Mouse (Mus musculus): ENCODE measurements around the gene P2ry1.

Gene P2ry1

DNA sequence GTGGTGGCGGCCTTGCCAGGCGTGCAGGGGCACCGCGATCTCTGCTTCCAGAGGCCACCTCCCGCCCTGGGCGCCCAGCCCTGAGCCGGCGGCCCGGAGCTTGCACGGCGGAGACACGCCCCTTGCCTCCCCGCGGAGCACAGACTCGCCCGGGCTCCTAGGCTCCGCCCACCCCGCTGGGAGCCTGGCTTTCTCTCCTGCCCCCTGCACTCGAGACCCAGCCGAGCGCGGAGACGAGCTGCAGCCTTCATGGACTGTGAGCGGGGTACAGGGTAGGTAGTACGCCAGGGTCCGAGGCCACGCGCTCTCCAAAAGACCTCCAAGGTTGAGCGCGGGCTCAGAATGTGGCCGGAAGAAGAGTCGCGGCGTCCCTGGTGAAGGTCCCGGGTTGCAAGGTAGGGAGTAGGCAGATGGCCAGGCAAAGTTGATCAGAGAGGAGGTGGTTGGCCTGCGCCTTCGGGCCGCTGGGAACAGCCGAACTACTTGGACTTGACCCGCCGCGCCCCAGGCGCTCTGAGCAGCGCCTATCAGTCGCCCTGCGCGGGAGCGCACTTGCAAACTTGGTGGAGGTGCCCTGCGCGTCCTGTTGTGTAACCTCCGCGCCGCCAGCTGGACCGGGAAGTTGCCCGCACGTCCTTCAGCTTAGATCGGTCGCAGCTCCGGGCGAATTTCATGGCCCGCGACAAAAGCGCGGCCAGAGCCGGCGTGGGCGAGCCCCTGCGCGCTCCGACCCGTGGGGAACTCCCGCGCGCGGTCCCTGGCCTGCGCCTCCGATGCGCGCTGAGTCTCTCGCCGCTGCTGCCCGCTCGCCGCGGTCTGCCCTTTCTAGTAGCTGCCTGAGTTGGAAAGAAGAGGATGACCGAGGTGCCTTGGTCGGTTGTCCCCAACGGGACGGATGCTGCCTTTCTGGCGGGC lies at the start of gene P2ry1:
P2ry1 (plus strand) TSS at position 209 of the 915 bp plus-strand sequence.
- peak; percentile 3 for DNase-seq (ENCODE audit: low read depth)

- DNase-seq (ENCODE audit: low read depth), result no peak
These were observed 49.3 kb upstream of the P2ry1 start for GRCm38 (mm10) chr3:60953199-60953736.

DNA sequence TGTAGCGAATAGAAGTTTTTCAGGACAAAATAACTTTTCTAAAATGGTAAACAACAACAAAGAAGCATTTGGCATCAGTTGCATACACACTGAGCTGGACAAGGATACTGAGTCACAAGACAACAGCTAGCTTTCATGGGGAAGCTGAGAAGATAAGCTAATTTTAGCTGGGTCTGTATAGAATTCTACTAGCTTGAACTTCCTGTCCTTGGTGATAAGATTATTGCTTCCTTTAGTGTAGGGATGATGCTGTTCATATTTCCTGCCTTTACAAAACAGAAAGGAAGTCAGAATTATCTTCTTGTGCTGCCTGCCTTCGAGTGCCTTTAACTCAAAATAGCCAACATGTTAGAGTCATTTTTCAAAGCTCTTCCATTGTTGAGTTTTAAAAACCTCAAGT lies 48.5 kb upstream of the P2ry1 start:
- no peak for DNase-seq (ENCODE audit: low read depth)

GRCm38 (mm10) chr3:60958769-60959168 lies 43.8 kb upstream of the P2ry1 start:
- no peak for DNase-seq (ENCODE audit: low read depth)

- no peak for DNase-seq (ENCODE audit: low read depth)
These were observed 37.5 kb upstream of the P2ry1 start for GRCm38 (mm10) chr3:60965137-60965536.

- no peak for DNase-seq (ENCODE audit: low read depth)
These were observed 27.7 kb upstream of the P2ry1 start for GRCm38 (mm10) chr3:60974944-60975343.

- no peak for DNase-seq (ENCODE audit: low read depth)
These were observed 20.5 kb upstream of the P2ry1 start for GRCm38 (mm10) chr3:60982109-60982508.

GRCm38 (mm10) chr3:60998064-60998463 lies 4.5 kb upstream of the P2ry1 start:
- no peak for DNase-seq (ENCODE audit: low read depth)

- no peak for DNase-seq (ENCODE audit: low read depth)
These were observed 2.9 kb upstream of the P2ry1 start for GRCm38 (mm10) chr3:60999715-61000114.

GRCm38 (mm10) chr3:61000747-61001146 lies 1.8 kb upstream of the P2ry1 start:
- no peak for DNase-seq (ENCODE audit: low read depth)

DNA sequence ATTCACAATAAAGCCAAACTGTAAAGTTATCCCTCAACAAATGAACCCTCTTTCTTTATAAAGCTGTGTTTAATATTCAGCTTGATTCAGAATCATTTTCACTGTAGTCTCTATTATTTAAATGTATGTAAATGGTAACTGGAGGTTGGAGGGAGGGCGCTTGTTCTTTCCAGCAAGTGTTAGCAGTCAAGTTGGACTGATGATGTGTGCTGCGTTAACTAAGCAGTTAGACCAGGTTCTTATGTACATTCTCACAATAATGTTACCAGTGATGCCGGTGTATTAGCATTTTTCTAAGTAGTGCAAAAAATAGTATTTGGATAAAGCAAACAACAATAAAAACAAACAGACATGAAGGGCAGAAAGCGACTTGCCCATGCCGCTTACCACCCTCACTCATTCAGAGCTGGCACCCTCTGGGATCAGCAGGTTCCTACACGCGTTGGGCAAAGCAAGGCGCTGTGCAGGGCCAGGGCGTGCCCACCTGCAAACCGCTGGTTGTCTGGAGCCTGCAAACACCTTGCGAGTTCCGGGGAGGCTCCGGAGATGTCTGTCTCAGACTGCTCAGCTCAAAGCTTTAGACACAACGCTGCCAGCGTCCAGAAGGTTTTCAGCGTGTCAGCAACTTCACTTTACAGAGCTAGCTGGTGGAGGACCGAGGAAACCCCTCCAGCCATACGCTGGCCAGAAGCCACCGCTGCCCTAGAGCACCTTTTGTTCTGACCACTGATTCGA lies 576 bp upstream of the P2ry1 start:
- no peak for DNase-seq (ENCODE audit: low read depth)

DNA sequence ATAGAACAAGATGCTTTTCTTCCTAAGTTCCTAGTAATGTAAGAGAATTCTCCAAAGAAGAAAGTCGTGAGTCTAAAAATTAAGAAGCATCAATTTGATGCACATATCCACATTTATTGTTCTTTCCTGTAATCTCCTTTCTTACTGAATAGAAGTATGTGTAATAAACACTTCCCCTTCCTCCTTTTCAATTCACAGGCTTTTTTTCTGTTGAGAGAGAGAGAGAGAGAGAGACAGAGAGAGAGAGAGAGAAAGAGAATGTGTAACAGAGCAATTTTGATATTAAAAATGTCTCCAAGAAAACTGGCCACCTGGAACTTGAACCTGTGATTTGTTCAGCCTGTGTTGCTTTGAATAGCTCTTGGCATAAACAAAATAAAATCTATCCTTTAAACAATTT lies 2.0 kb downstream of the P2ry1 start:
- no peak for DNase-seq (ENCODE audit: low read depth)

DNA sequence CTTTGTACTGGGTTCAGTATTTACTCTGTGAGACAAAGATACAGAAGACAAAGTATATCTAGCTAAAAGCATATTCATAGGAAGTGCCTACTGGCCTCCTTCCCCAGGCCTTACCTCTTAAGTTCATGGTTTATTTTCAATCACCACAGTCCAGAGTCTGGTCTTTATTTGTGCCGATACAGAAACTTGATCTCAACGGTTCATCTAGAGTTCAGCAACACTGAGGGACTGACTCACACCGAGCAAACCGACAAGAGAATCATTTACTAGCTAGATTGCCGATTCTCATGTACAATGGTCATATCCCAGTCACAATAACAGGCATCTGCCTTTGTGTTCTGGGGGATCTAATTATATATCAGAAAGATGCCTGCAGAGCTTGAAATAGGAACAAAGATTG lies 9.1 kb downstream of the P2ry1 start:
- no peak for DNase-seq (ENCODE audit: low read depth)

DNA sequence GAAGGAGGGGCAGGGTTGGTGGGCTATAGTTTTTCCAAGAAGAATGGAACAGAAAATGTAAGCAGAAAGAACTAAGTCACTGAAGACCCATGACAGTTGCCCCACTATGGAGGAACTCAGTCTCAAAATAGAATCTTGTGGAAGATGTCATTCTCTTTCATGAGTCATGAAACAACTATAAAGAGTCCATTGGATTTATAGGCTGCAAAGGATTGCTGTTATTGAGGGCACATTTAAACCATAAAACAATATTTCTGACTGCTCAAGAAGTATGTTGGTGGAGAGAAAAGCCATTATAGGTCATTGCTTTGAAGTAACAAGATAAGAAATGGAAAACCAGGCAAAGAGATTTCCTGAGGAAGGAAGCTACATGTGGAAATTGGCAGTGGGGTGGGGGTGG lies 10.0 kb downstream of the P2ry1 start:
- no peak for DNase-seq (ENCODE audit: low read depth)

GRCm38 (mm10) chr3:61016733-61017132 lies 14.1 kb downstream of the P2ry1 start:
- no peak for DNase-seq (ENCODE audit: low read depth)

DNA sequence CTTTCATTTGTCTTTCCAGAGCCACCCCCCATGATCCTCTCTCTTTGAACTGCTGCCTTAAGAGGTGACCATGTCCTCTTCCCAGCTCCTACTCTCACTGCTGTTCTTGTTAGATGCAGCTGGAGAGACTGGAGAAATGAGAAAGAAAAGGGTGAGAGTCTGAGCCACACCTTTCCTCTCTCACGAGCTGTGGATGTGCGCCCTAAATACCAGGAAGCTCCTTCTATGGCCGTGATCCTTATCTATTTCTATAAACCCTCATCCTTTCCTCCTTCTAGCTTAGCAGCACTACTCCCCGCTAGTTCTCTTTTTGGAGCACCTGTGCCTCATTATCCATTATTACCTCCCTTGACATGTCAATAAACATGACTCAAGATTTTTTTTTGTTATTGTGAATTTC lies 29.5 kb downstream of the P2ry1 start:
- no peak for DNase-seq (ENCODE audit: low read depth)

DNA sequence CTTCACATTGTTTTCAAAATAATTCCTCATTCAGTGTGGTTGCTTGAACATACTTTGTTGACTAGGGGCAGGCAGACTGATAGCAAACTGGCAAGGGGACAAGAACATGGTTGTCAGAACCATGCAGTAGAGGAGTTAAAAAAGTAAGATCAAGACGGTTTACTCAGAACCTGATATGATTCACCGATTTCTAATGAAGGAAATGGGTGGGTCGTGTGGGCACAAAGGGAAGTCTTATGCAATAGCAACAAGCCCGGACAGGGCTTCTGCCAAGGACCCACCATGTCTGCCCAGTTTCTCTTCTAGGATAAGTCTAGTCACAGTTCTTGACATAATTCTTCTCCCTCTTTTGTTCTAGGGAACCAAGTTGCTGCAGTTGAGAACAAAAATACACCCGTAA lies 33.0 kb downstream of the P2ry1 start:
- DNase-seq (ENCODE audit: low read depth), result peak; percentile 32

DNA sequence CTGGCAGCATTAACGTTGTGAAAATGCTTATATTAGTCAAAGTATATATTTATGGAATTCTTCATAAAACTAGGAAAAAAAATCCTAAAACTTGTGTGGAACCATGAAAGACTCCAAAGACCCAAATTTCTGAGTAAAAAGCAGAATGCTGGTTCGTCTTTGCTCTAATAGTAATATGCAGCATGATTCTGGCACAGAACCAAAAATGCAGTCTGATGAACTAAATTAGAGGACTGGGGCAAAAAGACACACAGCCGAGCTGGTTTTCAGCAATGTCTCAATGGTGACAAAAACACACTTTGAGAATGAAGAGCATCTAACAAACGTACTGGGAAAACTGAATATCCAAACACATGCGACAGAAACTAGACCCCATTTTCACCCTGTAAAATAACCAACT lies 37.3 kb downstream of the P2ry1 start:
- DNase-seq (ENCODE audit: low read depth), result no peak

DNA sequence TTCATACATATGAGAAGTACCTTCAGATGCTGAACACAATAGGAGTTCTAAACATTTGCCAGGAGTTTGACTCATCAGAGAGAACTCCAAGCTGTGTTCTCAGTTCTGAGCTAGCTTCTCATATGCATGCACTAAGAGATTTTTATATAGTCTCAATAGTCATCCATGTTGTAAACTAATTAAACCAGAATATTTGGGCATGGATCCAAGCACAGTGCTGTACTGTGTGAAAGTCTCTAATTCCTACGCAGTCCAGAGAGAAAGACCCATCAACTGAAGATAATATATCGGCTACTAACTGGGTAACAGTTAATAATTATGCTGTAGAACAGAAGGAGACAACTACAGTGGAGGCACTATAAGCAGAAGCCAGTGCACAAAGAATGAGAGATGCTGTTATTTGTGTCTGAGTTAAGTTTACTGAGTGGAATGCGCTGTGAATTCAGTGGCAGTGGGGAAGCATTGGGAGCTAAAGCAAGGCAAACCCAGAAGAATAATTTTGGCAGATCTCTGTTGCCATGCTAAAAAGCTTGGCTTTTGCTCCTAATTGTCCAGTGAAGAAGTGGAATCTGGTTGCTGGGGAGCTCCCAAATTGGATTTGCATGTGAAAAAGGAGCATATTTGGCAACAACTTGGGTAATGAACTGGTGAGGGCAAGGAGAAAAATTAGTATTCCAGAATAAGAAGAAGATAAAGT lies 47.5 kb downstream of the P2ry1 start:
- no peak for DNase-seq (ENCODE audit: low read depth)
